Mouse (Mus musculus) forebrain, embryonic 15.5 days (tissue): ENCODE results near the gene Gm17334. TPM values are rescaled to one million over a fixed set of nuclear protein-coding genes. Genes with fewer than 3 reads are reported as not detected.
A peak's percentile ranks its signal among the peaks of the same experiment; 100 is the strongest.

Experiments used
- ATAC-seq: fragments of 200-750 bp; cut with Nextera tagmentation; replicated peaks from 2 replicates; pipeline ENCODE4 v1.8.0; 2017; ENCODE audit warnings: mild to moderate bottlenecking, moderate TSS enrichment, moderate library complexity
- H3K27ac ChIP-seq: fragments of 300-500 bp; sonication (generic); replicated peaks from 2 replicates; pipeline ENCODE4 v1.5.1; 2015; ENCODE audit warnings: mild to moderate bottlenecking, inconsistent platforms
- H3K27me3 ChIP-seq: fragments of 300-500 bp; sonication (generic); 2 replicates; pipeline ENCODE4 v1.6.1; 2015; ENCODE audit warnings: inconsistent platforms
- H3K36me3 ChIP-seq: fragments of 300-500 bp; sonication (generic); 2 replicates; pipeline ENCODE4 v1.6.1; 2015; ENCODE audit warnings: mild to moderate bottlenecking, inconsistent platforms
- H3K4me1 ChIP-seq: fragments of 300-500 bp; sonication (generic); 2 replicates; pipeline ENCODE4 v1.6.1; 2015; ENCODE audit warnings: inconsistent platforms
- H3K4me2 ChIP-seq: fragments of 300-500 bp; sonication (generic); replicated peaks from 2 replicates; pipeline ENCODE4 v1.6.1; 2015; ENCODE audit warnings: mild to moderate bottlenecking, inconsistent platforms
- H3K4me3 ChIP-seq: fragments of 300-500 bp; sonication (generic); 2 replicates; pipeline ENCODE4 v1.5.1; 2015; ENCODE audit warnings: mild to moderate bottlenecking, inconsistent platforms
- H3K9ac ChIP-seq: fragments of 300-500 bp; sonication (generic); replicated peaks from 2 replicates; pipeline ENCODE4 v1.6.1; 2015; ENCODE audit warnings: mild to moderate bottlenecking, inconsistent platforms
- H3K9me3 ChIP-seq: fragments of 300-500 bp; sonication (generic); 2 replicates; pipeline ENCODE4 v1.6.1; 2016; ENCODE audit warnings: inconsistent platforms
- WGBS: fragments of 180-500 bp; shearing (Covaris S2); methylation state at CpG from one replicate; pipeline ENCODE4 v1.1.7; 2015; ENCODE audit warnings: mixed read lengths; 5-methylcytosine and 5-hydroxymethylcytosine counted together
- polyA plus RNA-seq: library from polyadenylated mRNA; unstranded; fragments of >200 nt; fragmentation: Nextera tagmentation; extraction: Ambion mirVana; gene quantifications from 2 replicates; pipeline ENCODE4 v1.2.1, GENCODE M21; 2015

Gene Gm17334
- polyA plus RNA-seq, 1 experiment from 2014 or later: not detected

GRCm38 (mm10) chr11:53779808-53780207 is 6.8 kb upstream of the Gm17334 start:
- no peaks in the 10 kb centered on the region for H3K36me3 ChIP-seq
- no peak overlapping the region for H3K4me2 ChIP-seq
- no peak overlapping the region for H3K4me3 ChIP-seq
- no peaks in the 10 kb centered on the region for H3K4me1 ChIP-seq
- H3K9me3 ChIP-seq: no peaks in the 10 kb centered on the region
- no peak overlapping the region for H3K9ac ChIP-seq
- H3K27ac ChIP-seq: no peak overlapping the region
- no peaks in the 10 kb centered on the region for H3K27me3 ChIP-seq
- ATAC-seq: no peak
- whole genome bisulfite sequencing: 91% methylated on average over 2 of the region's 2 CpGs

DNA sequence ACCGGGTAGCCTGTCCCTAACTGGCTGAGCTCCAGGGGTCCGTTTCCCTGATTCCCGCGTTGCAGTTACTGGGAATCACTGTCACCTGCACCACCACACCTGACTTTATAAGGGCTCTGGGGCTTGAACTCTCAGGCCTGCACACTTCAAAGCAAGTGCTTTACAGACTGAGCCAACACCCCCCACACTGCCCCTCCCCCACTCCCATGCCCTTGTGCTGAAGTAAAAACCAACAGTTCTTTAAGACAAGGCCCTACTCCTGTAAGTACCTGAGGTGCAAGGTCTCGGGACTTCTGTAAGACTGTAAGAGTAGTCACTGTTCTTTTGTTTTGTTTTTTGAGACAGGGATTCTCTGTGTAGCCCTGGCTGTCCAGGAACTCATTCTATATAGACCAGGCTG is 5.5 kb upstream of the Gm17334 start:
- no peaks in the 10 kb centered on the region for H3K27me3 ChIP-seq
- no peak overlapping the region for H3K4me3 ChIP-seq
- H3K27ac ChIP-seq: no peak overlapping the region
- no peaks in the 10 kb centered on the region for H3K4me1 ChIP-seq
- no peaks in the 10 kb centered on the region for H3K9me3 ChIP-seq
- H3K36me3 ChIP-seq: no peaks in the 10 kb centered on the region
- 83% methylated on average over 5 of the region's 5 CpGs for WGBS
- H3K9ac ChIP-seq: no peak overlapping the region
- no peak overlapping the region for H3K4me2 ChIP-seq
- no peak for ATAC-seq

- no peak overlapping the region for H3K9ac ChIP-seq
- 81% methylated on average over 5 of the region's 5 CpGs for WGBS
- H3K4me3 ChIP-seq: no peak overlapping the region
- ATAC-seq: no peak
- no peaks in the 10 kb centered on the region for H3K4me1 ChIP-seq
- H3K27ac ChIP-seq: no peak overlapping the region
- no peak overlapping the region for H3K4me2 ChIP-seq
- no peaks in the 10 kb centered on the region for H3K9me3 ChIP-seq
- no peaks in the 10 kb centered on the region for H3K27me3 ChIP-seq
- H3K36me3 ChIP-seq: no peaks in the 10 kb centered on the region
Measured at GRCm38 (mm10) chr11:53777736-53778135, 4.7 kb upstream of the Gm17334 start.

DNA sequence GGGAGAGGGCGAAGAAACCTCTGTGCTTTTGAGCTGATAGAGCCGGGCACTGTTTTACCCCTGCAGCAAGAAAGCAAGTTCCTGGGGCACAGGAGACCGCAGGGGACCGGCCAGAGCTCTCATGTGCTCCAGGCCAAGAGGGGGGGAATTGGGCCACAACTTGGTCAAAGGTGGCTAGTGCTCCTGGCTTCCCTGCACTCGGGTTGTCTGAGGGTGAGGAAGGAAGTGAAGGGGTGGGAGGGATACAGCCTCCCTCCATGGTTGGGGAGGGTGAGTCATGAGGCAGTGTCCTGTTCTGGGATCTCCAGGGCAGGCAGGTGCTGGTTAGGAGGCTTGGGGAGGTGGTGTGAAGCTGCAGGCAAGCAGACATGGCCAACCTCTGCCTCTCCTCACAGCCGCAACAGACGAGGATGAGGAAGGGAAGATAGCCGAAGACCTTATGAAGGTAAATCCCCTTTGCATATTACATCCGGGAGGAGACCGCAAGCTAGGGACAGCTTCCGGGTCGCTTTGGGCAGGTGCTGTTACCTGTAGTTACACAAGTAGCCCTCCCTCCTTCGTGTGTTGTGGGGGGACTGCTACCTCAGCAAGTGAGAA is 1.8 kb upstream of the Gm17334 start:
- Histone ChIP-seq H3K36me3 (no peaks in the 10 kb centered on the region), H3K4me3 (no peak overlapping the region), H3K9ac (no peak overlapping the region), H3K4me1 (peaks cover 5% of the 10 kb centered on the region; the same call in 1 of the 2 replicates), H3K9me3 (no peaks in the 10 kb centered on the region), H3K27me3 (no peaks in the 10 kb centered on the region), H3K27ac (no peak overlapping the region), H3K4me2 (no peak overlapping the region)
- ATAC-seq: no peak
- 86% methylated on average over 13 of the region's 13 CpGs for WGBS

DNA sequence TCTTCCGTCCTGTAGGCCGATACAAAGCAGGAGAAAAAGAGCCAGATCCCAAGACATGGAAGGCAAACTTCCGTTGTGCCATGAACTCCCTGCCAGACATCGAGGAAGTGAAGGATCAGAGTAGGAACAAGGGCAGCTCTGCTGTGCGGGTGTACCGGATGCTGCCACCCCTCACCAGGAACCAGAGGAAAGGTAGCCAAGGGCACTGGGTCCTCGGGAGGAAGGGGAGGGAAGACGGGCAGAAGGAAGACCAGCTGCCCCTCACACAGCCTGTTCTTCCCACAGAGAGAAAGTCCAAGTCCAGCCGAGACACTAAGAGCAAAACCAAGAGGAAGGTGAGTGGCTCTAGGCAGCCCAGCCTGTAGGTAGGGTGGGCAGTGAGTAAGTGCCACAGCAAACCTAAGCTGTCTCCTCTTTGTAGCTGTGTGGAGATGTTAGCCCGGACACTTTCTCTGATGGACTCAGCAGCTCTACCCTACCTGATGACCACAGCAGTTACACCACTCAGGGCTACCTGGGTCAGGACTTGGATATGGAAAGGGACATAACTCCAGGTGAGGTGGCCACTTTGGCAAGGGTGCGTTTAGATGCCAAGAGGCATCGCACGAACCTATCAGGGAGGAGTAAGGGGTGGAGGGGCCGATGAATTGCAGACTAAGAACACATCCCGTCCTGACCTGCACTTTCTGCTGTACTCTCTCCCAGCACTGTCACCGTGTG is 814 bp upstream of the Gm17334 start:
- 93% methylated on average over 16 of the region's 16 CpGs for WGBS
- Histone ChIP-seq H3K4me1 (peaks cover 10% of the 10 kb centered on the region), H3K27ac (no peak overlapping the region), H3K9me3 (no peaks in the 10 kb centered on the region), H3K27me3 (peaks cover 6% of the 10 kb centered on the region), H3K4me3 (no peak overlapping the region), H3K4me2 (no peak overlapping the region), H3K9ac (no peak overlapping the region), H3K36me3 (no peaks in the 10 kb centered on the region)
- no peak for ATAC-seq

DNA sequence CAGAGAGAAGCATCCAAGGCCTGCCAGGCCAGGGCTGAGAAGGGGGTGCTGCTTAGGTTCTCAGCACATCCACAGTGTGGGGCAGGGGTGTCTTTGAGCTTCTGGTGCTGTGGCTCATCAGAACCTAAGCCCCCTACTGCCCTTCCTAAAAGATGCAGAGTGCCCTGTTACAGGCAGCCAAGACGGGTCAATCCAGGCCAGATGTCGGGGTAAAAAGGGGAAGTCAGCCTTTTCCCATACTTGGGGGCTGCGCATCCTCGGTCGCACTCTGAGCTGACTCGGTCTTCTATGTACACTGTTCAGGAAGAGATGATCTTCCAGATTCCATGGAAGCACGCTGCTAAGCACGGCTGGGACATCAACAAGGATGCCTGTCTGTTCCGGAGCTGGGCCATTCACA is 451 bp downstream of the Gm17334 start:
- no peaks in the 10 kb centered on the region for H3K9me3 ChIP-seq
- H3K4me2 ChIP-seq: no peak overlapping the region
- H3K9ac ChIP-seq: no peak overlapping the region
- ATAC-seq: no peak
- H3K27me3 ChIP-seq: peaks cover 8% of the 10 kb centered on the region
- WGBS: 82% methylated on average over 9 of the region's 9 CpGs
- H3K27ac ChIP-seq: no peak overlapping the region
- peaks cover 10% of the 10 kb centered on the region for H3K4me1 ChIP-seq
- no peak overlapping the region for H3K4me3 ChIP-seq
- H3K36me3 ChIP-seq: no peaks in the 10 kb centered on the region

DNA sequence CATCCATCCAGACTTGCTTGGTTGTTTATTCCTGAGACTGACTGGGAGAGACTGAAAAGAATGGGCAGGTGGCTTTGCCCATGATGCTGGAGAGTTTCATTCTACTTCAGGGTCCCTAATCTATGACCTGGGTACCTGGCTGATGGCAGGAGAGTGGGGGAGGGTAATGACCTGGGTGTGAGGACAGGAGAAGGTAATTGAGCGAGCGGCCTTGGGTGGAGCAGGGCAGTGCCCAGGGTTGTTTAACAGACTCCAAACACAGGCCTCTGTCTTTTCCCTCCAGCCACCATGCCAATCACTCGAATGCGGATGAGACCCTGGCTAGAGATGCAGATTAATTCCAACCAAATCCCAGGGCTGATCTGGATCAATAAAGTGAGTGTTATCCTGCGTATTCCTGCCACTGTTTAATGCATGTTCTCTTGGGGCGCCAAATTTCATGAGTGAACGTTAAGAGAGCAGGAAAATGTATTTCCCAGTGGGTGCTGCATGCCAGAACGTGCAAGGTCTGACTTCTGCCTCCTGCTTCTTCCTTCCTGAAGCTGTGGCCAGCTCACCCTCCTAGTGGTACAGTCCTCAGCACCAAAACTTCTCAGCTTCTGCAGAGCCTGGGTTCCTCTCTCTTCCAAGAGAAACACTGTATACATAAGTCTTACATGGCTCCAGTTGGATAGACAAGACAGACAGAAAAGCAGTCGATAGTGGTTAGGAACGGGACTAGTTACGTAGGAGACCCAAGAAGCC is 1.8 kb downstream of the Gm17334 start:
- Histone ChIP-seq H3K27me3 (peaks cover 12% of the 10 kb centered on the region), H3K4me2 (peak overlapping the region; percentile 99), H3K27ac (no peak overlapping the region), H3K9ac (no peak overlapping the region), H3K9me3 (no peaks in the 10 kb centered on the region), H3K4me3 (peak overlapping the region; percentile 91), H3K36me3 (no peaks in the 10 kb centered on the region), H3K4me1 (peaks cover 10% of the 10 kb centered on the region)
- 89% methylated on average over 11 of the region's 11 CpGs for WGBS
- no peak for ATAC-seq

- peak; percentile 77 for ATAC-seq
- WGBS: under 1% methylated on average over 75 of the region's 75 CpGs
- Histone ChIP-seq H3K4me2 (peak overlapping the region; percentile 99), H3K9me3 (no peaks in the 10 kb centered on the region), H3K9ac (peak overlapping the region; percentile 67), H3K4me1 (peaks cover 10% of the 10 kb centered on the region), H3K4me3 (peak overlapping the region; percentile 91), H3K36me3 (no peaks in the 10 kb centered on the region), H3K27me3 (peaks cover 12% of the 10 kb centered on the region), H3K27ac (no peak overlapping the region; the same call in 1 of the 2 replicates)
Measured at GRCm38 (mm10) chr11:53770125-53770791, 2.7 kb downstream of the Gm17334 start.

DNA sequence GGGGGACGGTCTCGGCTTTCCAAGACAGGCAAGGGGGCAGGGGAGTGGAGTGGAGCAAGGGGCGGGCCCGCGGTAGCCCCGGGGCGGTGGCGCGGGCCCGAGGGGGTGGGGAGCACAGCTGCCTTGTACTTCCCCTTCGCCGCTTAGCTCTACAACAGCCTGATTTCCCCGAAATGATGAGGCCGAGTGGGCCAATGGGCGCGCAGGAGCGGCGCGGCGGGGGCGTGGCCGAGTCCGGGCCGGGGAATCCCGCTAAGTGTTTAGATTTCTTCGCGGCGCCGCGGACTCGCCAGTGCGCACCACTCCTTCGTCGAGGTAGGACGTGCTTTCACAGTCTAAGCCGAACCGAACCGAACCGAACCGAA is 3.2 kb downstream of the Gm17334 start, which contains the start of gene Irf1:
TSS of gene Irf1 (plus strand) at position 255 of the 365 bp plus-strand sequence.
- ATAC-seq: peak; percentile 95
- peak within 1 kb of the TSS; percentile 91 for H3K4me3 ChIP-seq
- peaks cover 10% of the 10 kb centered on the region for H3K4me1 ChIP-seq
- no peaks in the 10 kb centered on the region for H3K36me3 ChIP-seq
- peak within 1 kb of the TSS; percentile 67 for H3K9ac ChIP-seq
- no peak within 1 kb of the TSS; the same call in 1 of the 2 replicates for H3K27ac ChIP-seq
- H3K4me2 ChIP-seq: peak within 1 kb of the TSS; percentile 99
- H3K27me3 ChIP-seq: peaks cover 12% of the 10 kb centered on the region
- 1% methylated on average over 39 of the region's 40 CpGs for WGBS
- no peaks in the 10 kb centered on the region for H3K9me3 ChIP-seq

GRCm38 (mm10) chr11:53769185-53769576 is 3.8 kb downstream of the Gm17334 start:
- Histone ChIP-seq H3K4me1 (peaks cover 10% of the 10 kb centered on the region), H3K4me3 (peak overlapping the region; percentile 91), H3K9me3 (no peaks in the 10 kb centered on the region), H3K36me3 (no peaks in the 10 kb centered on the region), H3K9ac (no peak overlapping the region), H3K27ac (no peak overlapping the region), H3K4me2 (peak overlapping the region; percentile 99), H3K27me3 (peaks cover 12% of the 10 kb centered on the region)
- ATAC-seq: no peak
- WGBS: 66% methylated on average over 12 of the region's 12 CpGs

DNA sequence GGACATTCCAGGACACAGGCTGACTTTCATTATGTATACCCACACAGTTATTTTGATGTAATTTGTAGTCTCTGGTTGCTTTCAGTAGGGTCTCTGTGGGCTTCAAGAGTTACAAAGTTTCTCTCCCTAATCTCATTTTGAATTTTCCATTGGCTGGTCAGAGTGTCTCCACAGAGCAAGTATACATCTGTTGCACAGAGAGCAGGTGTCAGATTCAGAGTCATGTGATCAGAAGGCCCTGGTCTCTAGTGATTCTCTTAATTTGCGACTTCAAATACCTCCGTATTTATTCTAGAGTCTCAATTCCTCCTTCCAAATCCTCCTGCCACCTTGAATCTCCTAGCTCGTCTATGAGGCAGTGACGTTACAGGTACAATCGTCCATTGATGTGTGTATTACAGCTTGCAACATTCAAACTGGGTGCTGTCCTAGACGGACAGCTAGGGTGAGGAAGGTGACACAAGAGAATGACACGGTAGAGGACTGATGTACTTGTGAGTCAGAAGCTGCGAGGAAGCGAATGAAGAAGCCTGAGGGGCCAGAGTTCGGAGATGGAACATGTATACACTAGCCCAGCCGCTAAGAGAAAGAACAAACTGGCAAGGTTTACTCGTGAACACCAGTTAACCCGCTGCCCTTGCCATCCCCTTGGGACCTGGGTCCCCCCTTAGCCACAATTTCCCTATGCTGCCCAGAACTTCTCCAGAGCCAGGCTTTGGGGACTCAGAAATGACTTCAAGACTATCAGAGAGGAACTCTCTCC is 4.4 kb downstream of the Gm17334 start:
- WGBS: 84% methylated on average over 13 of the region's 13 CpGs
- no peak for ATAC-seq
- H3K4me3 ChIP-seq: no peak overlapping the region

More for the DNA sequence above, 4.4 kb downstream of the Gm17334 start:
- Histone ChIP-seq H3K4me1 (peaks cover 14% of the 10 kb centered on the region), H3K4me2 (no peak overlapping the region), H3K27me3 (peaks cover 12% of the 10 kb centered on the region), H3K9ac (no peak overlapping the region), H3K36me3 (no peaks in the 10 kb centered on the region), H3K27ac (no peak overlapping the region), H3K9me3 (no peaks in the 10 kb centered on the region)
